Mouse (Mus musculus) brain, adult 10 weeks (tissue): ENCODE data around the gene Mtnr1b. TPM values are rescaled to one million over a fixed set of nuclear protein-coding genes. Genes with fewer than 3 reads are reported as not detected.

Source experiments
- polyA plus RNA-seq: library from polyadenylated mRNA; stranded (reverse); fragments of 350-450 nt; fragmentation: Illumina TruSeq; extraction: RNeasy Lipid Tissue Mini Kit (QIAGEN cat#74804); gene quantifications from one replicate; pipeline ENCODE4 v1.2.3, GENCODE M21; 2015; ENCODE audit warnings: low read depth, low replicate concordance

The Mtnr1b gene
- not detected for polyA plus RNA-seq

GRCm38 (mm10) chr9:15874506-15875160 is at the start of gene Mtnr1b:
Gene Mtnr1b (minus strand): TSS chr9:15874556.

Other genes starting within 250 kb of the Mtnr1b start
- 0.45 TPM for gene Deup1, start 246.6 kb downstream of the Mtnr1b start, polyA plus RNA-seq
- gene Slc36a4, start 164.8 kb downstream of the Mtnr1b start, polyA plus RNA-seq = 37.9 TPM